Mouse (Mus musculus): Measurements from ENCODE around the gene Mrps7. TPM values are rescaled to one million over a fixed set of nuclear protein-coding genes. Genes with fewer than 3 reads are reported as not detected.

The Mrps7 gene
- polyA plus RNA-seq, 1 experiment, result 53.1 TPM

DNA sequence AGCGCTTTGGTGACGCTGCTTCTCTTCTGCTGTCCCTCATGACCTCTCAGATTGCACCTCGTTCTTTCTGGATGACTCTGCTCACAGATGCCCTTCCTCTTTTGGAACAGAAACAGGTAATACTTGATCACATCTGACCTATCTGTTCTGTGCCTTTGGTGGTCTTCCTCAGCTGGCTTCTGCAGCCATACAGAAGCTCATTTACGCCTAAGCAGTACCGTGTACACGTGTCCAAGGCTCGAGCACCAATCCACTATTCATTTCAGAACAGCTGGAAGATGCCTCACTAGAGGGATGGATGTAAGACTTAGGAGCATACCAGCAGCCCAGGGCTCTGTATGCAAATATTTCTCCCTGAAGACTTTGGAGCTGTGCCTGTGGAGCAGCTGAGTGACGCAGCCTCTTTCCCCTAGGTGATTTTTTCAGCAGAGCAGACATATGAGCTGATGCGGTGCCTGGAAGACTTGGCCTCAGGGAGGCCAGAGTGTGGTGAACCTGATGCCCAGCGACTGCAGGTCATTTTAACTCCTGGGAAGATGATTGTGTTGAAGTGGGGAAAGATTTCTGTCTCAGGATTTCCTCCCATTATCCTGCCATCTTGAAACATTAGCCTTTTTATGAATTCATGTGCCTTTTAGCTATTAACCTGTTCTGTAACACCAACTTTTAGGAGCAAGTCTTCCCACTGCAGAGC is 20.7 kb upstream of the Mrps7 start:
- H3K27ac ChIP-seq (ENCODE audit: insufficient read depth, low read depth, low read length), result no peak overlapping the region
- TF ChIP-seq CTCF (conservative IDR thresholded peaks at IDR 0.05; ENCODE audit: insufficient read depth, insufficient read length, low read depth, low read length) (no peak), POLR2A (IDR thresholded peaks at IDR 0.05; ENCODE audit: low read depth, low read length) (no peak)
- 75% methylated on average over 10 of the region's 10 CpGs for WGBS
- H3K4me3 ChIP-seq (ENCODE audit: insufficient read depth, low read depth, low read length), result no peak overlapping the region
- no peaks in the 10 kb centered on the region; the same call in 1 of the 2 replicates for H3K36me3 ChIP-seq (ENCODE audit: control insufficient read depth, insufficient read depth, low read length)
- no peak for DNase-seq
- H3K27me3 ChIP-seq (replicated peaks; ENCODE audit: control insufficient read depth, insufficient read depth, low read length), result no peaks in the 10 kb centered on the region
- H3K4me1 ChIP-seq (ENCODE audit: control insufficient read depth, insufficient read depth, low read length), result no peaks in the 10 kb centered on the region; the same call in 1 of the 2 replicates

DNA sequence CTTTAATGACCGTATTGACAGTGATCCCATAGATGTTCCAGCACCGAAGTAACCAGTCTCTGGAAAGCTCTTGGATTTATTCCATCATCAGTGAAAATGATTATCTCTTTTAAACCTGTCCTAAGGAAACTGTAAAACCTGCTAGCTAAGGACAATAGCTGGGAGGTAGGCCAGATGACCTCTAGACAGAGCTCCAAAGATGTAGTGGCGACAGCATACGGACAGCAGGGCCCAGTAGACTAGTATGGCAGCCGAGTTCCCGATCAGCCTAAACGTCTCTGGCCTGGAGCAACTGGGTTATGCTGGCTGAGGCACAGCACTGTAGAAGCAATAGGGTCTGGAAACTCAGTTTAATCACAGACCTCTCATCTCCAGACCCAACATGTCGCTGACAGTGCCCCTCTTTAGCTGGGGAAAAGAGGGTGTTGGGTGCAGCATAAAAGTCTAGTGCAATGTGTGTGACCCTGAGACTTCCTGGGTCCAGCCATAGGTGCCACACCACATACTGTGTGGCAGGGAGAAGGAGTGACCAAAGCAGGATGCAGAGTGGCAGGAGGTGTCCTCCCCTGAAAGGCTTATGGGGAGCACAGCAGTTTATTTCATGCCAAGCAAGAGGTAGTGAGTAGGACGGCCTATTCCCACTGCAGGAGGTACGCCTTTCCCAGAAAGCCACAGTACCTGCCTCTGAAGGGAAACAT is 19.2 kb upstream of the Mrps7 start:
- no peaks in the 10 kb centered on the region for H3K27me3 ChIP-seq (replicated peaks; ENCODE audit: control insufficient read depth, insufficient read depth, low read length)
- DNase-seq, result no peak
- WGBS, result 73% methylated on average over 10 of the region's 10 CpGs
- H3K4me3 ChIP-seq (ENCODE audit: insufficient read depth, low read depth, low read length), result no peak overlapping the region
- TF ChIP-seq POLR2A (IDR thresholded peaks at IDR 0.05; ENCODE audit: low read depth, low read length) (no peak), CTCF (conservative IDR thresholded peaks at IDR 0.05; ENCODE audit: insufficient read depth, insufficient read length, low read depth, low read length) (no peak)
- H3K27ac ChIP-seq (ENCODE audit: insufficient read depth, low read depth, low read length), result no peak overlapping the region
- H3K4me1 ChIP-seq (ENCODE audit: control insufficient read depth, insufficient read depth, low read length), result no peaks in the 10 kb centered on the region; the same call in 1 of the 2 replicates
- no peaks in the 10 kb centered on the region; the same call in 1 of the 2 replicates for H3K36me3 ChIP-seq (ENCODE audit: control insufficient read depth, insufficient read depth, low read length)

DNA sequence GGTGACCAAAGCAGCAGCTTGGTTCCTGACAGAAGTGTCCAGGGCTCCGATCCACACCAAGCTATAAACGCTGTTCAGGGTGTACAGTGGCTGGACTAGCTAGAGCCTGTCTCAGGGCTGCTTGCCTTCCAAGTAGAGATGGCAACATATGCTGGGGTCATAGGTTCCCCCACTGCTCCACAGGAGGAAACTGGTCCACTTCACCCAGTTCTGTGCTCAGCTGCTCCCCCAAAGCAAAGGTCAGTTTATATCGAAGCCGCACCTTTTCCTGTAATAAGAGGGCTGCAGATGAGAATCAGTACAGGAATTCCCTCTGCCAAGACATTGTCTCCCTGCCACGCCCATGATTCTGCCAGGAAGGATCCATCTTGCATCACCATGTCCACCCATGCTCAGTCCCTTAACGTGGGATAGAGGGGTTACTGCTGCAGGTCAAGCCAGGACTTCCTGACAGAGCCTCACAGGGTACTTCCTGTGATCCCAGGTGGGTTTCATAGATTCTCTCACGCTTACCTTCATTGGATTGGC is 18.1 kb upstream of the Mrps7 start:
- DNase-seq, result no peak
- Histone ChIP-seq H3K4me3 (ENCODE audit: insufficient read depth, low read depth, low read length) (no peak overlapping the region), H3K36me3 (ENCODE audit: control insufficient read depth, insufficient read depth, low read length) (no peaks in the 10 kb centered on the region; the same call in 1 of the 2 replicates), H3K27ac (ENCODE audit: insufficient read depth, low read depth, low read length) (no peak overlapping the region), H3K4me1 (ENCODE audit: control insufficient read depth, insufficient read depth, low read length) (no peaks in the 10 kb centered on the region; the same call in 1 of the 2 replicates), H3K27me3 (replicated peaks; ENCODE audit: control insufficient read depth, insufficient read depth, low read length) (no peaks in the 10 kb centered on the region)
- TF ChIP-seq CTCF (conservative IDR thresholded peaks at IDR 0.05; ENCODE audit: insufficient read depth, insufficient read length, low read depth, low read length) (no peak), POLR2A (IDR thresholded peaks at IDR 0.05; ENCODE audit: low read depth, low read length) (no peak)
- WGBS, result 71% methylated on average over 7 of the region's 7 CpGs

DNA sequence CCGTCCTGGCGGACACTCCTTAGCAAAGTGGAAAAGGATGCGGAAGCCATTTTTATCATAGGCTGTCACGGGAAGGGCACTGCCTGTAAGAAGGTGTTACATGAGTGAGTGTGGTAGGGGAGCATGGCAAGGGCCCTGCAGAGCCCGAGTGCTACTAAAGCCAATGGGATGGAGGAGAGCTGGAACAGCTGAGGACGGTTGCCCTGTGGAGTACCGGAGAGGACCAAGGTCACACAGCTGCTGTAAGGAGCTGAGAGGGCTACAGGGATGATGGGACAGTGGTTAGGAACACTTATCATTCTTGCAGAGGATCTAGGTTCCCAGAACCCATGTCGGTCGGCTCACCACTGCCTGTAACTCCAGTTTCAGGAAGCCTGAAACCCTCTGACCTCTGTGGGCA is 17.3 kb upstream of the Mrps7 start:
- Histone ChIP-seq H3K27ac (ENCODE audit: insufficient read depth, low read depth, low read length) (no peak overlapping the region), H3K27me3 (replicated peaks; ENCODE audit: control insufficient read depth, insufficient read depth, low read length) (no peaks in the 10 kb centered on the region), H3K4me3 (ENCODE audit: insufficient read depth, low read depth, low read length) (no peak overlapping the region), H3K4me1 (ENCODE audit: control insufficient read depth, insufficient read depth, low read length) (no peaks in the 10 kb centered on the region; the same call in 1 of the 2 replicates), H3K36me3 (ENCODE audit: control insufficient read depth, insufficient read depth, low read length) (no peaks in the 10 kb centered on the region)
- WGBS, result 89% methylated on average over 9 of the region's 9 CpGs
- TF ChIP-seq POLR2A (IDR thresholded peaks at IDR 0.05; ENCODE audit: low read depth, low read length) (no peak), CTCF (conservative IDR thresholded peaks at IDR 0.05; ENCODE audit: insufficient read depth, insufficient read length, low read depth, low read length) (no peak)
- DNase-seq, result no peak

DNA sequence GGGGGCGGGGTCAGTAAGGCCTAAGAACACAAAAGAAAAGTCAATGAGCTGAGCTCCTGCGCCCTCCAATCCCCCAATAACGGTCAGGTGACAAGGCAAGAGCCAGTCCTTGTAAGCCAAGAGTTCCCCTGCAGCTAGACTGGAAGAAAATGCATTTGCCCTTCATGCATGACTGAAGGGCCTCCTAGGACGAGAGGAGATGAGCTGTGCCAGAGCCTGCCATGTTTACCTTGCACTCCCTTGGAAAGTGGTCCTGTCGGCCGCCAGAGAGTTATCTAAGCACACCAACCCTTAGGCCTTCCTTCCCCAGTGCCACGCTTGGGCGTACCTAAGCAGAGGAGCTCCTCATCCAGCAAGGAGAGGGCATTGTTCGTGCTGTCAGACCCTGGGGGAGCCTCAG is 15.7 kb upstream of the Mrps7 start:
- WGBS, result 58% methylated on average over 9 of the region's 9 CpGs
- Histone ChIP-seq H3K4me1 (ENCODE audit: control insufficient read depth, insufficient read depth, low read length) (no peaks in the 10 kb centered on the region; the same call in 1 of the 2 replicates), H3K4me3 (ENCODE audit: insufficient read depth, low read depth, low read length) (no peak overlapping the region), H3K36me3 (ENCODE audit: control insufficient read depth, insufficient read depth, low read length) (no peaks in the 10 kb centered on the region), H3K27me3 (replicated peaks; ENCODE audit: control insufficient read depth, insufficient read depth, low read length) (no peaks in the 10 kb centered on the region), H3K27ac (ENCODE audit: insufficient read depth, low read depth, low read length) (peak overlapping the region; percentile 22; the same call in 1 of the 2 replicates)
- TF ChIP-seq POLR2A (IDR thresholded peaks at IDR 0.05; ENCODE audit: low read depth, low read length) (no peak), CTCF (conservative IDR thresholded peaks at IDR 0.05; ENCODE audit: insufficient read depth, insufficient read length, low read depth, low read length) (no peak)
- DNase-seq, result peak; percentile 29

DNA sequence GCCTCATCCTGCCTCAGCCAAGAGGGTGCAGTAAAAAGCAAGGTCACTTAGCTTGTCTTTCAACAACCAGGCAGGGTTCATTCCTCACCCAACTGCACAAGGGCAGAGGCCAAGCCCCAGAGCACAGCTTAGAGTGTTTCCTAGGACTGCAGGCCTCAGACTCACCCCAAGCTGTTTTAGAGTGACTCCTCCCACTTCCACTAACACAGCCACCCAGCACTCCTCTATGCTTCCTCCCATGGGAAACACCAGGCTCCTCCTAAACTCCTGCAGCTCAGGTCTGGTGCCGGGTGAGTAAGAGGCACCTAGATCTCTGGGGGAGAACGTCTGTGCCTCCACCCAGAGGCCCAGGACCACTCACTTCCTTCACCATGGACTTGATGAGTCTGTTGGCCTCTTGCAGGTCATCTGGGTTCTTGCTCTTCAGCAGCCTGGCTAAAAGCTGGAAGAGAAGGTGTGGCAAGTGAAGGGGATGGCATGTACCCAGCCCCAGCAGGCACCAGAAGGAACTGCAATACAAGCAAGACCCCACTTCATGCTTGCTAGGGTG is 13.1 kb upstream of the Mrps7 start:
- H3K27me3 ChIP-seq (replicated peaks; ENCODE audit: control insufficient read depth, insufficient read depth, low read length), result no peaks in the 10 kb centered on the region
- TF ChIP-seq CTCF (conservative IDR thresholded peaks at IDR 0.05; ENCODE audit: insufficient read depth, insufficient read length, low read depth, low read length) (no peak), POLR2A (IDR thresholded peaks at IDR 0.05; ENCODE audit: low read depth, low read length) (no peak)
- no peak for DNase-seq
- H3K36me3 ChIP-seq (ENCODE audit: control insufficient read depth, insufficient read depth, low read length), result no peaks in the 10 kb centered on the region
- H3K4me1 ChIP-seq (ENCODE audit: control insufficient read depth, insufficient read depth, low read length), result no peaks in the 10 kb centered on the region; the same call in 1 of the 2 replicates
- WGBS, result 62% methylated on average over 2 of the region's 2 CpGs
- H3K27ac ChIP-seq (ENCODE audit: insufficient read depth, low read depth, low read length), result no peak overlapping the region
- H3K4me3 ChIP-seq (ENCODE audit: insufficient read depth, low read depth, low read length), result no peak overlapping the region

DNA sequence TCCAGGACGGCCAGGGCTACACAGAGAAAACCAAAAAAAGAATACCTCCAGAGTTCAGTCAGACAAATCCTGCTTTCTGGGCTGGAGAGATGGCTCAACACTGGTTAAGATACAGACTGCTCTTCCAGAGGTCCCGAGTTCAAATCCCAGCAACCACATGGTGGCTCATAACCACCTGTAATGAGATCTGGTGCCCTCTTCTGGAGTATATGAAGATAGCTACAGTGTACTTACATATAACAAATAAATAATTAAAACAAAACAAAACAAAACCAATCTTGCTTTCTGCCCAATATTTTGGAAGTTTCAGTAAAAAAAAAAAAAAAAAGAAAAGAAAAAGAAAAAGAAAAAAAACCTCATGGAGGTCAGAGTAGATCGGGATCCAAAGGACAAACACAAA is 8.5 kb upstream of the Mrps7 start:
- WGBS, result over 99% methylated on average over 3 of the region's 3 CpGs
- H3K36me3 ChIP-seq (ENCODE audit: control insufficient read depth, insufficient read depth, low read length), result no peaks in the 10 kb centered on the region
- DNase-seq, result no peak
- no peak overlapping the region for H3K4me3 ChIP-seq (ENCODE audit: insufficient read depth, low read depth, low read length)
- no peaks in the 10 kb centered on the region for H3K4me1 ChIP-seq (ENCODE audit: control insufficient read depth, insufficient read depth, low read length)
- no peaks in the 10 kb centered on the region for H3K27me3 ChIP-seq (replicated peaks; ENCODE audit: control insufficient read depth, insufficient read depth, low read length)
- TF ChIP-seq POLR2A (IDR thresholded peaks at IDR 0.05; ENCODE audit: low read depth, low read length) (no peak), CTCF (conservative IDR thresholded peaks at IDR 0.05; ENCODE audit: insufficient read depth, insufficient read length, low read depth, low read length) (no peak)
- H3K27ac ChIP-seq (ENCODE audit: insufficient read depth, low read depth, low read length), result no peak overlapping the region

Data from kidney, adult 2 months (tissue).